Mouse (Mus musculus) bone marrow, adult 2 months (tissue): ENCODE measurements at regions not wholly inside any gene's neighbourhood (a gene's known extent, or its start where the extent isn't known, plus 50 kb on each side); places are given as distances from the start of the nearest gene placed in this dataset.

Experiments used
- H3K27ac ChIP-seq: fragments of 200-500 bp; 2 replicates; pipeline ENCODE4 v1.5.1; 2012; ENCODE audit warnings: low read depth, mild to moderate bottlenecking, control low read depth, inconsistent platforms, low read length; ENCODE audit not compliant: control insufficient read depth, poor library complexity, insufficient read depth
- H3K4me1 ChIP-seq: fragments of 200-500 bp; 2 replicates; pipeline ENCODE4 v1.6.1; 2011; ENCODE audit warnings: low read length; ENCODE audit not compliant: control insufficient read depth, insufficient read depth
- H3K4me3 ChIP-seq: fragments of 200-500 bp; replicated peaks from 2 replicates; pipeline ENCODE3; 2011; ENCODE audit warnings: mild to moderate bottlenecking, low read depth, low read length, control low read depth; ENCODE audit not compliant: control insufficient read depth
- CTCF ChIP-seq: fragments of 200-500 bp; IDR thresholded peaks from 2 replicates; pipeline ENCODE4 v1.5.1; 2011; ENCODE audit warnings: low read length, control low read depth; ENCODE audit not compliant: control insufficient read depth, insufficient read depth
- POLR2A ChIP-seq: fragments of 200-500 bp; IDR thresholded peaks from 2 replicates; pipeline ENCODE4 v1.6.1; 2011; ENCODE audit warnings: low read depth, mild to moderate bottlenecking, control low read depth, low read length, borderline replicate concordance; ENCODE audit not compliant: control insufficient read depth
- WGBS: fragments of 180-500 bp; shearing (Covaris S2); methylation state at CpG from one replicate; pipeline ENCODE4 v1.1.7; 2018; 5-methylcytosine and 5-hydroxymethylcytosine counted together

DNA sequence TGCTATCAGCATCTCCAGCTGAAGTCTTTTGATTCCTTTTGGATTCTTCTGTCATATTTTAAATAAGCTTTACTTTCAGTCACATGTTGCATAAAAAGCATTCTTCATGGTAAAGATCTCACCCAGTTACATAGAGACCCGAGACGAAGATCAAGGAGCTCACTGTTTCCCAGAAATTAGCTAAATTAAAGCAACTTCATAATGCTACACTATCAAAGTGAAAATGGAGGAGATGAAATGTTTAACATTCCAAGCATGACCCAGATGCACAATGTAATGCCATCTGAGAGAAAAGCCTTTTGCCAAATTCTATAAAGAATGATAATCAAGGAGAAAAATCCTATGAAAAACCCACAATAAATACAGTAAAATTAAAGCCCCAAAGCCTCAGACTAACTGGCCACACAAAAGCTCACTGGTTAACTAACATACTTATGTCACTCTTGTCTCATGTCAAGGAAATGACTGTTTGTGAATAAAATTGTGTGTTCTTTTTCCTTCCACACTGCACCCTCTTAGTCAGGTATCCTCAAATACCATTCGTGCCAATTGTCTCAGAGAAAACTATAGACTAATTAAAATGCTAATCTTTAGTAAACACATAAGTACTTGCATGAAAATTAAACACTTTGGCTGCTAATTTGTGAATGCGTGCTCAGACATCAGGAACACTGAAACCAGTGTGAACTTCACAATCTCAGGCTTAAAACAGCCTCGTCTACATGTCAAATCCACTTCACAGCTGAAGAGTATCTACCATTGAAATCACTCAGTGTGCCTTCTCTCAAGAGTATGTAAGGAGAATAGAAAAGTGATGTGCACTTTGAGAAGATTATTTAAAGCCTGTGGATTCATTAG lies 215.7 kb downstream of the Tmem161b start:
- WGBS = 68% methylated on average over 5 of the region's 5 CpGs
- no peaks in the 10 kb centered on the region for H3K4me1 ChIP-seq
- TF ChIP-seq CTCF = no peak
- H3K27ac ChIP-seq = no peak overlapping the region
- no peak overlapping the region for H3K4me3 ChIP-seq

DNA sequence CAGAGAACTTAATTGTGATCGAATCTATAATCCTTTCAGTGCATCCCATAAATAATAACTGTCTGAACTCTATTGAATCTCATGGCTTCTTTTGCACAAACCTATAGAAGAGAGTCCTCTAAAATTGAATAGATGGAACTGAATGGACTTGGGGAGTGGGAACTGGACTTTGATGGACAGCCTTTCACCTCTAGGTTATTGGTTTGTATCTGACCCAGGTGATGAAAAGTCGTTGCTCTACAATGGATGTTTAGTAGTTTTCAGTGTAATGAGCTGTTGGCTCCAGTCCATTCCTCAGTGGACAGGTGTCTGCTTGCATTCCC lies 216.3 kb downstream of the Tmem161b start:
- Histone ChIP-seq H3K4me3 (no peak overlapping the region), H3K4me1 (no peaks in the 10 kb centered on the region), H3K27ac (no peak overlapping the region)
- TF ChIP-seq CTCF = no peak
- no peak for TF ChIP-seq POLR2A
- 86% methylated on average over 2 of the region's 2 CpGs for WGBS

DNA sequence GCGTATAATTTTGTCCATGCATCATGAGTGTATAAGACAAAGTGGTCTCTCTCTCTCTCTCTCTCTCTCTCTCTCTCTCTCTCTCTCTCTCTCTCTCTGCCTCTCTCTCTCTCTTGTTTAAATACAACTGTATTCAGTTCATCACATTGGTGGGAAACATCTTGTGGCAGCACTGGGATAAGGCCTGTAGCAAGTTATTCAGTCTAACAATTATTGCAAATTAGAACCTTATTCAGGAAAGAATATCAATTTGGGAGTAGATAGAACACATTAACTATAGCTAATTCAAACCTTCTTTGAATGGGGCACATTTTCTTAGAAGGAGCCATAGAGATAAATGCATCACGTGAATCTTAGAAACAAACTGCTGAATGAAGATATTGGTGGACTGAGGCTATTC lies 226.4 kb downstream of the Tmem161b start:
- Histone ChIP-seq H3K4me1 (no peaks in the 10 kb centered on the region), H3K27ac (no peak overlapping the region), H3K4me3 (no peak overlapping the region)
- 82% methylated on average over 2 of the region's 2 CpGs for WGBS
- no peak for TF ChIP-seq POLR2A
- TF ChIP-seq CTCF = no peak

DNA sequence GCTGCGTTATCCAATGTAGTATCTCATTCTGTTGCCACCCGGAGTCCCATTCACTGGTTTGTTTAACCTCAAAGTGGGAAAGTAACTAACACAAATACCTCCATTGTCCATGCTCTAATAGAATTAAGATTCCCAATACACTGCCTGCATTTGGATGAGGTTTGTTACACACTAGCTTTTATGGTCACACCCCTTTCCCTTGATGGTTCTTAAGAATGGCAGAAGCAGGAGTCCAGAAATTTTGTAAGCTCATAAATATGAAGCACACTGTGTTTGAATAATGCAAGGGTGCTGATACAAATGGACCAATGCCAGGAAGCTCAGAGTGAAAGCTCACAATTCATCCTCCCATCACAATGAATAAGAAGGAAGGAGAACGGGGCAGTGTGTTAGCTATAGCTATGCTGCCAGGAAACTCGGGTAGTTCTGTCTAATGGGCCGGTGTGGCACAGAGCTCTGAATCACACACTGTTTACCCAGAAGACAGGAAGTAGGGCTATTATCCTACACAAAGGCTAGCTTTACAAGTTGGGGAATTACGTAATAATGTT lies 227.0 kb downstream of the Tmem161b start:
- H3K4me3 ChIP-seq = no peak overlapping the region
- TF ChIP-seq CTCF (no peak), POLR2A (no peak)
- no peaks in the 10 kb centered on the region for H3K4me1 ChIP-seq
- 60% methylated on average over 6 of the region's 6 CpGs for WGBS
- no peak overlapping the region for H3K27ac ChIP-seq
